Mouse (Mus musculus): ENCODE data around the gene Zfp524. TPM values are rescaled to one million over a fixed set of nuclear protein-coding genes. Genes with fewer than 3 reads are reported as not detected.

Gene Zfp524
- polyA plus RNA-seq, 1 experiment from 2014 or later: 10.4 TPM

- WGBS: under 1% methylated on average over 53 of the region's 65 CpGs
- Histone ChIP-seq H3K4me1 (replicated peaks) (peaks cover 43% of the 10 kb centered on the region), H3K9ac (peak within 1 kb of the TSS; percentile 93), H3K4me3 (peak within 1 kb of the TSS; percentile 83), H3K27ac (ENCODE audit: poor library complexity, severe bottlenecking) (peak within 1 kb of the TSS; percentile 99), H3K27me3 (replicated peaks) (peaks cover 21% of the 10 kb centered on the region), H3K36me3 (peaks cover 12% of the 10 kb centered on the region), H3K9me3 (replicated peaks) (no peaks in the 10 kb centered on the region), H3K4me2 (peak within 1 kb of the TSS; percentile 92)
- peak; percentile 88 for ATAC-seq (ENCODE audit: insufficient number of reproducible peaks, low FRiP score)
These were observed 47.7 kb downstream of the Zfp524 start, which contains the start of gene U2af2 for GRCm38 (mm10) chr7:5061774-5062359. Gene U2af2, plus strand, starts transcription at chr7:5062143.

GRCm38 (mm10) chr7:5062360-5063001, 48.3 kb downstream of the Zfp524 start:
- H3K4me1 ChIP-seq (replicated peaks): peaks cover 41% of the 10 kb centered on the region
- H3K27me3 ChIP-seq (replicated peaks): peaks cover 15% of the 10 kb centered on the region
- H3K4me3 ChIP-seq: peak overlapping the region; percentile 83
- H3K4me2 ChIP-seq: peak overlapping the region; percentile 92
- H3K9me3 ChIP-seq (replicated peaks): no peaks in the 10 kb centered on the region
- H3K9ac ChIP-seq: peak overlapping the region; percentile 93
- ATAC-seq (ENCODE audit: insufficient number of reproducible peaks, low FRiP score): peak; percentile 75
- peaks cover 18% of the 10 kb centered on the region for H3K36me3 ChIP-seq
- H3K27ac ChIP-seq (ENCODE audit: poor library complexity, severe bottlenecking): peak overlapping the region; percentile 99
- under 1% methylated on average over 51 of the region's 51 CpGs for WGBS

GRCm38 (mm10) chr7:5064886-5065285, 50.7 kb downstream of the Zfp524 start:
- no peak for ATAC-seq (ENCODE audit: insufficient number of reproducible peaks, low FRiP score)
- Histone ChIP-seq H3K27ac (ENCODE audit: poor library complexity, severe bottlenecking) (no peak overlapping the region), H3K9ac (no peak overlapping the region), H3K36me3 (peaks cover 42% of the 10 kb centered on the region), H3K9me3 (replicated peaks) (no peaks in the 10 kb centered on the region), H3K4me3 (no peak overlapping the region), H3K4me1 (replicated peaks) (peaks cover 39% of the 10 kb centered on the region), H3K27me3 (replicated peaks) (no peaks in the 10 kb centered on the region), H3K4me2 (no peak overlapping the region)
- 90% methylated on average over 6 of the region's 6 CpGs for WGBS

Other genes with a start within 250 kb of the Zfp524 start
- gene Fam71e2, start 243.1 kb upstream of the Zfp524 start, polyA plus RNA-seq (2016; fragmentation: Nextera tagmentation; extraction: Ambion mirVana): not detected in 2 replicates
- gene Il11, start 231.6 kb upstream of the Zfp524 start, polyA plus RNA-seq (2016; fragmentation: Nextera tagmentation; extraction: Ambion mirVana): 0.28 TPM in 1 of 2 replicates, not detected in the other
- gene Tmem190, start 231.5 kb upstream of the Zfp524 start, polyA plus RNA-seq (2016; fragmentation: Nextera tagmentation; extraction: Ambion mirVana): not detected in 2 replicates
- 4.6 and 4.8 TPM in 2 replicates for gene Tmem238, start 224.8 kb upstream of the Zfp524 start, polyA plus RNA-seq (2016; fragmentation: Nextera tagmentation; extraction: Ambion mirVana)
- 279 and 284 TPM in 2 replicates for gene Rpl28, start 221.5 kb upstream of the Zfp524 start, polyA plus RNA-seq (2016; fragmentation: Nextera tagmentation; extraction: Ambion mirVana)
- gene Ube2s, start 201.8 kb upstream of the Zfp524 start, polyA plus RNA-seq (2016; fragmentation: Nextera tagmentation; extraction: Ambion mirVana): 344 and 363 TPM in 2 replicates
- 0.05 TPM in 1 of 2 replicates, not detected in the other for gene Shisa7, start 169.7 kb upstream of the Zfp524 start, polyA plus RNA-seq (2016; fragmentation: Nextera tagmentation; extraction: Ambion mirVana)
- gene Isoc2b, start 144.2 kb upstream of the Zfp524 start, polyA plus RNA-seq (2016; fragmentation: Nextera tagmentation; extraction: Ambion mirVana): 3.9 and 4.4 TPM in 2 replicates
- 0.74 and 1.0 TPM in 2 replicates for gene Isoc2a, start 137.3 kb upstream of the Zfp524 start, polyA plus RNA-seq (2016; fragmentation: Nextera tagmentation; extraction: Ambion mirVana)
- 0.27 and 0.30 TPM in 2 replicates for gene Gm36210, start 107.9 kb upstream of the Zfp524 start, polyA plus RNA-seq (2016; fragmentation: Nextera tagmentation; extraction: Ambion mirVana)
- gene Zfp628, start 99.2 kb upstream of the Zfp524 start, polyA plus RNA-seq (2016; fragmentation: Nextera tagmentation; extraction: Ambion mirVana): 2.6 and 2.9 TPM in 2 replicates
- gene Nat14, start 92.4 kb upstream of the Zfp524 start, polyA plus RNA-seq (2016; fragmentation: Nextera tagmentation; extraction: Ambion mirVana): 4.6 and 5.5 TPM in 2 replicates
- gene Ssc5d, start 88.6 kb upstream of the Zfp524 start, polyA plus RNA-seq (2016; fragmentation: Nextera tagmentation; extraction: Ambion mirVana): 1.5 and 1.7 TPM in 2 replicates
- 2.1 and 2.6 TPM in 2 replicates for gene Sbk2, start 50.0 kb upstream of the Zfp524 start, polyA plus RNA-seq (2016; fragmentation: Nextera tagmentation; extraction: Ambion mirVana)
- gene Sbk3, start 43.2 kb upstream of the Zfp524 start, polyA plus RNA-seq (2016; fragmentation: Nextera tagmentation; extraction: Ambion mirVana): 0.08 and 0.17 TPM in 2 replicates
- gene Zfp579, start 18.3 kb upstream of the Zfp524 start, polyA plus RNA-seq (2016; fragmentation: Nextera tagmentation; extraction: Ambion mirVana): 26.0 and 29.3 TPM in 2 replicates
- gene Fiz1, start 282 bp downstream of the Zfp524 start, polyA plus RNA-seq (2016; fragmentation: Nextera tagmentation; extraction: Ambion mirVana): 28.9 and 31.2 TPM in 2 replicates
- not detected in 2 replicates for gene Gm44973, start 1.1 kb downstream of the Zfp524 start, polyA plus RNA-seq (2016; fragmentation: Nextera tagmentation; extraction: Ambion mirVana)
- 5.1 and 5.4 TPM in 2 replicates for gene Zfp865, start 6.0 kb downstream of the Zfp524 start, polyA plus RNA-seq (2016; fragmentation: Nextera tagmentation; extraction: Ambion mirVana)
- gene Ccdc106, start 6.1 kb downstream of the Zfp524 start, polyA plus RNA-seq (2016; fragmentation: Nextera tagmentation; extraction: Ambion mirVana): 1.5 and 1.7 TPM in 2 replicates
- not detected in 2 replicates for gene 4632433K11Rik, start 19.7 kb downstream of the Zfp524 start, polyA plus RNA-seq (2016; fragmentation: Nextera tagmentation; extraction: Ambion mirVana)
- gene Zfp784, start 24.0 kb downstream of the Zfp524 start, polyA plus RNA-seq (2016; fragmentation: Nextera tagmentation; extraction: Ambion mirVana): 3.6 and 4.9 TPM in 2 replicates
- gene Zfp580, start 37.1 kb downstream of the Zfp524 start, polyA plus RNA-seq (2016; fragmentation: Nextera tagmentation; extraction: Ambion mirVana): 16.6 and 17.7 TPM in 2 replicates
- 81.7 and 83.9 TPM in 2 replicates for gene U2af2, start 47.7 kb downstream of the Zfp524 start, polyA plus RNA-seq (2016; fragmentation: Nextera tagmentation; extraction: Ambion mirVana)
- 52.1 TPM in 2 replicates for gene Epn1, start 65.8 kb downstream of the Zfp524 start, polyA plus RNA-seq (2016; fragmentation: Nextera tagmentation; extraction: Ambion mirVana)
- gene Rfpl4, start 102.5 kb downstream of the Zfp524 start, polyA plus RNA-seq (2016; fragmentation: Nextera tagmentation; extraction: Ambion mirVana): not detected in 2 replicates
- gene Rasl2-9, start 111.5 kb downstream of the Zfp524 start, polyA plus RNA-seq (2016; fragmentation: Nextera tagmentation; extraction: Ambion mirVana): 0.96 and 2.2 TPM in 2 replicates
- gene Vmn1r55, start 135.3 kb downstream of the Zfp524 start, polyA plus RNA-seq (2016; fragmentation: Nextera tagmentation; extraction: Ambion mirVana): not detected in 2 replicates
- gene Vmn1r56, start 182.3 kb downstream of the Zfp524 start, polyA plus RNA-seq (2016; fragmentation: Nextera tagmentation; extraction: Ambion mirVana): not detected in 2 replicates
- gene Vmn1r57, start 204.1 kb downstream of the Zfp524 start, polyA plus RNA-seq (2016; fragmentation: Nextera tagmentation; extraction: Ambion mirVana): not detected in 2 replicates

Data from heart, embryonic 12.5 days (tissue).